Mouse (Mus musculus): Measurements from ENCODE around the gene Lsm7.

GRCm38 (mm10) chr10:80818599-80819281 lies 36.3 kb downstream of the Lsm7 start:
- TF ChIP-seq POLR2A (IDR thresholded peaks at IDR 0.05; ENCODE audit: borderline replicate concordance, extremely low read depth, low read depth, low read length) (no peak), CTCF (IDR thresholded peaks at IDR 0.05; ENCODE audit: insufficient read depth, low read length) (no peak)

All from lung, adult 2 months (tissue).